Mouse (Mus musculus) layer of hippocampus, postnatal 10 days (tissue): Measurements from ENCODE around the gene Polr3g. TPM values are rescaled to one million over a fixed set of nuclear protein-coding genes. Genes with fewer than 3 reads are reported as not detected.
A peak's percentile ranks its signal among the peaks of the same experiment; 100 is the strongest.
"Not testable (repeated sequence)": the region's sequence is repeated elsewhere in the genome, so short reads cannot be mapped to it uniquely, and the experiment has no call there.

Experiments
- DNase-seq, 2 experiments: peaks; one replicate each; pipeline ENCODE4 v3.0.0; 2021; ENCODE audit warnings: low spot score in 2 of 2
- total RNA-seq, 2 experiments: library from RNA; stranded (reverse); gene quantifications; 2 replicates each; pipeline ENCODE4 v1.2.3; 2021

Gene Polr3g
- total RNA-seq, 2 experiments from 2014 or later = 3.0 to 3.8 TPM

GRCm38 (mm10) chr13:81632720-81633415 is 77.9 kb downstream of the Polr3g start, which contains the start of gene Adgrv1:
Gene Adgrv1, minus strand, starts transcription at chr13:81633154.
- peak; percentile 70 to 76 for DNase-seq

GRCm38 (mm10) chr13:81630566-81630965 is 80.2 kb downstream of the Polr3g start:
- no peak for DNase-seq

GRCm38 (mm10) chr13:81629395-81629794 is 81.4 kb downstream of the Polr3g start:
- no peak for DNase-seq

GRCm38 (mm10) chr13:81628631-81629190 is 82.1 kb downstream of the Polr3g start:
- no peak for DNase-seq

- not testable (repeated sequence) for DNase-seq
These were observed 83.0 kb downstream of the Polr3g start for GRCm38 (mm10) chr13:81627861-81628260.

Other genes with a start within 250 kb of the Polr3g start
- 1 to 10 TPM; 5.9 to 6.0 TPM for gene Adgrv1, start 77.9 kb downstream of the Polr3g start, total RNA-seq
- 10 to 100 TPM in 1 of 2 experiments, 1 to 10 TPM in 1; 8.7 to 13.1 TPM for gene Lysmd3, start 53.4 kb downstream of the Polr3g start, total RNA-seq
- gene Mblac2, start 328 bp upstream of the Polr3g start, total RNA-seq = 10 to 100 TPM; 34.3 to 36.5 TPM
- 100 to 1,000 TPM; 153 to 156 TPM for gene Cetn3, start 72.1 kb upstream of the Polr3g start, total RNA-seq